Mouse (Mus musculus) T-helper 17 cell (primary cell): ENCODE data around the gene Stxbp1.

Source experiments
- in situ Hi-C, 2 experiments: fragments of 300-600 bp; cut with MboI, MseI; formaldehyde crosslinking; loops; 1 replicate in 1 of 2; 2 replicates in 1 of 2; pipeline ENCODE4 v1.15.1; 2025; ENCODE audit warnings: high pct_unique_total_duplicates in 2 of 2

The Stxbp1 gene

DNA sequence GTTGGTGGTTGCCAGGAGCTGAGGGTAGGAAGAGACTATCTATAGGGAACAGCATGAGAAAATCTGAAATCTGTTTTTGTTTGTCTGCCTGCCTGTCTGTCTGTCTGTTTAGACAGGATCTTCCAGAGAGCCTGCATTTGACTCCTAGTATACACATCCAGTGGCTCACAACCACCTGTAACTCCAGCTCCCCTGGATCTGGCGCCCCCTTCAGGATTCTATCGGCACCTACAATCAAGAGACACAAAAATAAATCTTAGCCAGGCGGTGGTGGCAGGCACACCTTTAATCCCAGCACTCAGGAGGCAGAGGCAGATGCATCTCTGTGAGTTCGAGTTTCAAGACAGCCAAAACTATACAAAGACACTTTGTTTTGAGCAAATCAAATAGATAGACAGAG lies 4.5 kb downstream of the Stxbp1 start:
- in situ Hi-C loops, result no loop called here

- in situ Hi-C loops, result no loop called here
Measured at GRCm38 (mm10) chr2:32841099-32841498, 5.9 kb downstream of the Stxbp1 start.

DNA sequence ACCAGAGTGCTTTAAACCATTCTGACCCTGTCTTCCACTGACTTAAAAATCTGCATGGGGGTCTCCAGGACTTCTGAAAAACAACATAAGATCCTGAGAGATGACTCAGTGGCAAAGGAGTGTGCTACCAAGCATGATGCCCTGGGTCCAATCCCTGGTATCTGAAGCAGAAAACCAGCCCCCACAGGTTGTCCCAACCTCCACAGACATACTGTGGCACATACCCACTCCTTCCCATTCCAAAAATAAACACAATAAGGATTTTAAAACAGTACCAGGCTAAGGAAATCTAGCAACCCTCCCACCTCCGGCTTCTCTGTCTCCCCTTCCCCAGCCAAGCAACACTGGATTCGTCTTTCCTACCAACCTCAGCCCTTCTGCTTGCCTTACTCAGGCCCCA lies 7.8 kb downstream of the Stxbp1 start:
- in situ Hi-C loops, result no loop called here

GRCm38 (mm10) chr2:32838147-32838884 lies 8.7 kb downstream of the Stxbp1 start:
- in situ Hi-C loops, result no loop called here

DNA sequence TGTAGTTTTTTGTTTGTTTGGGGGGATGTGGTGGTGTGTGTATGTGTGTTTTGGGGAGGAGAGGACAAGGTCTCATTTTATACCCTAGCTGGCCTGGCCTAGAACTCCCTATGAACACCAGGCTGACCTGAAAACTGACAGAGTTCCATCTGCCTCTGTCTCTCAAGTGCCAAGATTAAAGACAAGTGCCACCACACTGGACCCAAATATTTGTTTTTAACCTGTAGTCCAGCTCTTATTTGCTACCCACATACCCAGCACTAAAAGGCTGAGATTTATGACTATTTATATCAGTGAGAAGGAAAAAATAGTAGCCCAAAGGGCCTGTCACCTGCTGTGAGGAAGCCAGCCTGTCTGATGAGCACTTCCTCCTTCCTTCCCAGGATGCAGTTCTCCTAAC lies 11.5 kb downstream of the Stxbp1 start:
- in situ Hi-C loops, result no loop called here

DNA sequence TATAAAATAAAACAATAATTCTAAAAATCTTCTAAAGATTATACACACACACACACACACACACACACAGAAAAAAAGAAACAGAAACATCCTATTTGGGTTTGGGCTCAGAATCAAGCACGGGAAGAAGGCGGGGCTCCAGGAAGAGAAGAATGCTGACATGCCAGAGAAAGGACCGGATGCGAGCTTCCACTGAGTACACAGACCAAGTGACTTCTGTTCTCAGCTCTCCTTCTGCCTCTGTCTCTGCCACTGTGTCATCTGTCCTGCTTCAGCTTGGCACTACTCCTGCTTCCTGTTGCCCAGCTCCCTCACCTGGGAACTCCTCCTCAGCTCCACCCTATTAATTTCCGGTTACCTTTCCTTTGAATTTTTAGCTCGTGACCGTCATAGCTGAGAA lies 12.5 kb downstream of the Stxbp1 start:
- in situ Hi-C loops, result no loop called here

DNA sequence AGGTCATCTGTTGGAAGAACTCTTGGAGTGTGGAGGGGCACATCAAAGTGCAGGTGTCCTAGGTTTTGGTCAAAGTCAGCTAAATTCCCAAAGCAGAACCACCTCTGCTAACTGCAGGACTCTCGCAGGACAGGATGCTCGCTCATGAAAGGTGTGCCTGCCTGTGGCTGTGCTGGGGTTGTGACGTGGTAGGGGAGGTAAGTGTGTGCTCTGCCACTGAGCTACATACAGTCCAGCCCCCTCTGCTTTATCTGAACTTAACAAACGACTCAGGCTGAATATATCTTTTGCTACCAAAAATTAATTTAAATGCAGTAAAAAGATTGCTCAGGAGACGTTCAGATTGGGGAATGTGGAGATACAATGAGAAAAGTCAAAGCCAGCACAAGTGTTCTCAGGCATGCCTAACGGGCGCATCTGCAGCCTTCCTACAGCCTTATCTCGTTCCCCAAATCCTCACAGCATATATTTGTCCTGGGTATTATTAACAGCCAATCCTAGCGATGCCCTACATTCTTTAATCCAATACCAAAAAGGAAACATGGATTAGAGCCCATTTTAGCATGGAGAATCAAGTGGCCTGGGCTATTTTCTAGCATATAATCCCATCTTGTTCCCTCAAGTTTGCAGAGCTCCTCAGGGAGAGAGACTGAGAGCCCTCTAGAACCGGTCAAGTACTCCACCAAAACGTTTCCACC lies 17.9 kb downstream of the Stxbp1 start:
- in situ Hi-C loops, result no loop called here

- in situ Hi-C loops, result no loop called here
Measured at GRCm38 (mm10) chr2:32825796-32826195, 21.2 kb downstream of the Stxbp1 start.

- in situ Hi-C loops, result no loop called here
Measured at GRCm38 (mm10) chr2:32824778-32825177, 22.3 kb downstream of the Stxbp1 start.

- in situ Hi-C loops, result no loop called here
Measured at GRCm38 (mm10) chr2:32824181-32824580, 22.9 kb downstream of the Stxbp1 start.

DNA sequence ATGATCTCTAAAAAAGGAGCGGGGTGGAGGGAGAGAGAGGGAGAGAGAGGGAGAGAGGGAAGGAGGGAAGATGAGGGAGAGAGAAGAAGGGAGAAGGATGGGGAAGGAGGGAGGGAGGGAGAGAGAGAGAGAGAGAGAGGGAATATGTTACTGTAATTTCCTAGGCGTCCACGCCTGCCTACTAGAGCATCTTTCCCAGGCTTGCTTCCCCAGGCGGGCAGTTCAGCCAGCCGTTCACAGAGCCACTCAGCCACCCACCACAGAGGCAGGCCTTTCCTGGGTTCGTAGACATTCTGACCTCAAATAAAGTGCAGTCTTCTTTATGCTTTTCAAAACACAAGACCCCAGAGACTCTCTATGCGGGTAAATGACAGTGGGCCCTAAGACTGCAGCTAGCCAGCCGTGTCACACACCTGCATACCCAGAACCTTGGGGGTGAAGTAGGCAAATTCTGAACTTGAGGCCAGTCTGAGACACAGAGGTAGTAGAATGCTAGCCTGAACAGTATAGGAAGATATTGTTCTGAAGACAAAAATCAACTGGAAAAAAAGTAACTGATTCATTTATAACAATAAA lies 23.4 kb downstream of the Stxbp1 start:
- in situ Hi-C loops, result no loop called here

GRCm38 (mm10) chr2:32823153-32823552 lies 23.9 kb downstream of the Stxbp1 start:
- in situ Hi-C loops, result no loop called here

- in situ Hi-C loops, result no loop called here
Measured at GRCm38 (mm10) chr2:32822643-32823042, 24.4 kb downstream of the Stxbp1 start.

DNA sequence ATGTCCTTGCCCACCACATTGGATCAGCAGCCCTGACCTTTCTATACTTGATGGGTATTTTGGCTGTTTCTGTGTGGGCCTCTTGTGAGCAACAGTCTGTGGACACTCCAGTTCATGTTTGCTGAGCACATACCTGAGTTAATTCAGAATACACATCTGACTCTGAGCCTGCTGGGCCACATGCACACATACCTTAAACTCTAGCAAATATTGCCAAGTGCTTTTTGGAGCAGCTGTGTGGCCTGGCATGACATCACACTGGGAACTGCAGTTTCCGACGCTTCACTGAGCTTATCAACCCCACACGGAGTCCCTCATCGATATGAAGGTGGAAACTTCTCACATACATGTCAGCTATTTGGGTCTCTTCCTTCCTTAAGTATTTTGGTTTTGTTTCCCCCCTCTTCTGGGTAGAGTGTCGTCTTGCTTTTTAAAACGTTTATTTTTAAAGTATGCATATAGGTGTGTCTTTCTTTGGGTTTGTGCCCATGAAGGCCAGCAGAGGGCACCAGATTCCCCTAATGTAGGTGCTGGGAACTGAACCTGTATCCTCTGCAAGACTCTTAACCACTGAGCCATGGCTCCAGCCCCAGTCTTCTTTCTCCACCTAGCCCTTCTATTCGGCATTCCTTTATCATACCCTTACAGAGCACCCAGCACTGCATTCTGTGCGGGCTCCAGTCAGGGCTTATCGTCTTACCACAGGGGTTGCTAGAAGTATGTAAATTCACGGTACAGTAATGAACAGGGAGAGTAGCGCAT lies 25.8 kb downstream of the Stxbp1 start:
- in situ Hi-C loops, result no loop called here

DNA sequence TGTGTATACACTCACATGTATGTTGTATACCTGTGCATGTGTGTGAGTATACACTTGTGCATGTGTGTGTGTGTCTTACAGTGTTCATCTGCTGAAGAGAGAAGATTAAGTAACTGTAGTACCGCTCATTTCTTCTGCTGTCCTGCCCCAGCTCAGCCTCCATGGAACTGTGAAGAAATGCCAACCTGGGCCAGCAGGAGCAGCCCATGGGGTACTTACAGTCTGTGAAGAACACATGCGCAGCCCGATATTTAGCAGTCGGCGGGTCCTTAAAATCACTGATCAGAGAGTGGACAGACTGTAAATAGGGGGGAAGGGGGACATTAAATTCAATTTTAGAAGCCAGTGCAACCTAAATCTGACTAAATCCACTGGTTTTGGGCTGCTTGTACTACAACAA lies 28.8 kb downstream of the Stxbp1 start:
- in situ Hi-C loops, result loop anchor here in 1 of 2 experiments (10.0 kb wide), 1 partner anchor 287 kb away; no protein-coding TSS in a partner anchor

GRCm38 (mm10) chr2:32817589-32817988 lies 29.5 kb downstream of the Stxbp1 start:
- in situ Hi-C loops, result loop anchor here in 1 of 2 experiments (10.0 kb wide), 1 partner anchor 287 kb away; no protein-coding TSS in a partner anchor

DNA sequence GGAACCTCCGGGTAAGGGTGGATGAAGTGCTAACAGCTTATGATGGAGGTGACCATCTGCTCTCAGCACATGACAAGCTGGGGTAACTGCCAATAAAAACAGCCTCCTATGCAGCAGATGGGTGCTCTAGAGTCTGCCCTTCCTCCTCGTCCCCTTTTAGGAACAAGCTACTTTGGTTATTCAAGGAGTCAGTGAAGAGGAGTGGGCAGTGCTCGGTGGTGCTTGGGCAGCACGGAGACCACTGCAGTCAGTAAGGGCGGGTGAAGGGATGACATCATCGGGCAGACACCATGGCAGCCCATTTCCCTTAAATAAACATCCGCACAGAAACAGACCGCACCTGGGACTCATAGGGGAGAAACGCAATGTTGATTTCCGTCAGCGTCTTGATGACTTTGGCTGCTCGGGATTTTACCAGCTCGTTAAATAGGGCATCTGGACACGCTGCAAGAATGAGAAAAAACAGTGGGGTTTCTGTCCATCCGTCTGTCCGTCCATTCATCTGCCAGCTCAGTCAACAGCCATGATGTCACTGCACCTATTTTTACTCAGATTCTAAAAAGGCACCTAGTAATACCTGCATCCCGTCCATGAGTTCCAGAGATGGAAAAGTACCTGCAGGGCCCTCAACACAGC lies 30.0 kb downstream of the Stxbp1 start:
- in situ Hi-C loops, result loop anchor here in 1 of 2 experiments (10.0 kb wide), 1 partner anchor 288 kb away; no protein-coding TSS in a partner anchor

DNA sequence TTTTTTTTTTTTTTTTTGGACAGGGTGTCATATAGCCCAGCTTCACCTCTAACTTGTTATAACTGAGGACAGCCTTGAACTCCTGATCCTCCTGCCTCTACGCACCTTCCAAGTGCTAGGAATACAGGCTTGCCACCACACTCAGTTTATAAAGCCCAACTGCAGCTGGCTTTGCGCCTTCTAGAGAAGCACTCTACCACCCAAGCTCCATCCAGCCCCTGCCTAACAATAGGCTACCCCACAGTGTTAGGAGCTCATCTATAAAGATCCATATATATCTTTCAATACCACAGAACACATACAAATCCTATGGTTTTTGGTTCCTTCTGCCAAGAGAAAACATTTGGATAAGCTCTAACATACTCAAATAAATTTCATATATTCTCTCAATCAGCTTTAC lies 30.5 kb downstream of the Stxbp1 start:
- in situ Hi-C loops, result loop anchor here in 1 of 2 experiments (10.0 kb wide), 1 partner anchor 288 kb away; no protein-coding TSS in a partner anchor

- in situ Hi-C loops, result loop anchor here in 1 of 2 experiments (10.0 kb wide), 1 partner anchor 293 kb away; no protein-coding TSS in a partner anchor
Measured at GRCm38 (mm10) chr2:32811959-32812358, 35.1 kb downstream of the Stxbp1 start.

GRCm38 (mm10) chr2:32808816-32809566 lies 38.1 kb downstream of the Stxbp1 start:
- in situ Hi-C loops, result no loop called here
